Mouse (Mus musculus) testis, adult 2 months (tissue): ENCODE data around the gene Creb3l4.

Source experiments
- CTCF ChIP-seq: fragments of 200-500 bp; IDR thresholded peaks from 2 replicates; pipeline ENCODE4 v1.5.1; 2012; ENCODE audit warnings: low read depth, mild to moderate bottlenecking, inconsistent platforms, low read length, moderate library complexity; ENCODE audit not compliant: control insufficient read depth, insufficient read depth, insufficient replicate concordance
- POLR2A ChIP-seq: fragments of 200-500 bp; IDR thresholded peaks from 2 replicates; pipeline ENCODE4 v1.6.1; 2012; ENCODE audit warnings: low read depth, mild to moderate bottlenecking, inconsistent platforms, low read length, moderate library complexity; ENCODE audit not compliant: control insufficient read depth

- peak; percentile 31; the same call in 1 of the 2 replicates for TF ChIP-seq CTCF
- TF ChIP-seq POLR2A: peak; percentile 100
Measured at GRCm38 (mm10) chr3:90213377-90213866, 29.9 kb downstream of the Creb3l4 start, which contains the start of the genes Rps27 and Rab13.
